Mouse (Mus musculus) stomach, embryonic 15.5 days (tissue): ENCODE results near the gene Mfsd10. TPM values are rescaled to one million over a fixed set of nuclear protein-coding genes. Genes with fewer than 3 reads are reported as not detected.
"Not testable (repeated sequence)": the region's sequence is repeated elsewhere in the genome, so short reads cannot be mapped to it uniquely, and the experiment has no call there.

Experiments
- ATAC-seq: fragments of 200-750 bp; cut with Nextera tagmentation; 2 replicates; pipeline ENCODE4 v1.8.0; 2017; ENCODE audit warnings: low read depth, moderate number of reproducible peaks, moderate TSS enrichment; ENCODE audit not compliant: insufficient read depth, low FRiP score
- H3K27ac ChIP-seq: fragments of 300-500 bp; sonication (generic); 2 replicates; pipeline ENCODE4 v1.5.1; 2015; ENCODE audit warnings: mild to moderate bottlenecking, inconsistent platforms
- H3K27me3 ChIP-seq: fragments of 300-500 bp; sonication (generic); replicated peaks from 2 replicates; pipeline ENCODE4 v1.6.1; 2015; ENCODE audit warnings: inconsistent platforms
- H3K36me3 ChIP-seq: fragments of 300-500 bp; sonication (generic); 2 replicates; pipeline ENCODE4 v1.6.1; 2015; ENCODE audit warnings: inconsistent platforms
- H3K4me1 ChIP-seq: fragments of 300-500 bp; sonication (generic); 2 replicates; pipeline ENCODE4 v1.6.1; 2015; ENCODE audit warnings: inconsistent platforms
- H3K4me2 ChIP-seq: fragments of 300-500 bp; sonication (generic); 2 replicates; pipeline ENCODE4 v1.6.1; 2015; ENCODE audit warnings: mild to moderate bottlenecking, inconsistent platforms
- H3K4me3 ChIP-seq: fragments of 300-500 bp; sonication (generic); replicated peaks from 2 replicates; pipeline ENCODE4 v1.5.1; 2015; ENCODE audit warnings: inconsistent platforms
- H3K9ac ChIP-seq: fragments of 300-500 bp; sonication (generic); 2 replicates; pipeline ENCODE4 v1.6.1; 2015; ENCODE audit warnings: inconsistent platforms
- H3K9me3 ChIP-seq: fragments of 300-500 bp; sonication (generic); 2 replicates; pipeline ENCODE4 v1.6.1; 2016; ENCODE audit warnings: inconsistent platforms
- WGBS: fragments of 180-500 bp; shearing (Covaris S2); methylation state at CpG from one replicate; pipeline ENCODE4 v1.1.7; 2015; 5-methylcytosine and 5-hydroxymethylcytosine counted together
- polyA plus RNA-seq: library from polyadenylated mRNA; unstranded; fragments of >200 nt; fragmentation: Nextera tagmentation; extraction: Ambion mirVana; gene quantifications from 2 replicates; pipeline ENCODE4 v1.2.1, GENCODE M21; 2015

The Mfsd10 gene
- polyA plus RNA-seq, 1 experiment from 2014 or later: 147 TPM

- 96% methylated on average over 6 of the region's 6 CpGs for WGBS
- ATAC-seq: no peak
- Histone ChIP-seq H3K4me3 (no peak overlapping the region), H3K4me1 (0 out of 2 replicates have a peak, but pooled peaks cover 3% of the 10 kb centered on the region), H3K4me2 (no peak overlapping the region), H3K36me3 (no peaks in the 10 kb centered on the region), H3K27ac (no peak overlapping the region), H3K9me3 (no peaks in the 10 kb centered on the region), H3K27me3 (no peaks in the 10 kb centered on the region), H3K9ac (no peak overlapping the region)
Observed at GRCm38 (mm10) chr5:34592666-34593065, 44.3 kb downstream of the Mfsd10 start.

- H3K27me3 ChIP-seq, H3K4me2 ChIP-seq, H3K27ac ChIP-seq, H3K9ac ChIP-seq, H3K4me1 ChIP-seq, H3K36me3 ChIP-seq, H3K9me3 ChIP-seq, H3K4me3 ChIP-seq, ATAC-seq: not testable (repeated sequence)
- 83% methylated on average over 5 of the region's 5 CpGs for WGBS
Observed at GRCm38 (mm10) chr5:34592224-34592623, 44.8 kb downstream of the Mfsd10 start.

GRCm38 (mm10) chr5:34591388-34592004 is 45.5 kb downstream of the Mfsd10 start:
- ATAC-seq: no peak
- Histone ChIP-seq H3K9me3 (no peaks in the 10 kb centered on the region), H3K9ac (no peak overlapping the region), H3K4me1 (0 out of 2 replicates have a peak, but pooled peaks cover 3% of the 10 kb centered on the region), H3K27me3 (no peaks in the 10 kb centered on the region), H3K36me3 (no peaks in the 10 kb centered on the region), H3K4me2 (no peak overlapping the region), H3K27ac (no peak overlapping the region), H3K4me3 (no peak overlapping the region)
- WGBS: 75% methylated on average over 5 of the region's 5 CpGs

GRCm38 (mm10) chr5:34590702-34591101 is 46.3 kb downstream of the Mfsd10 start:
- no peak overlapping the region for H3K27ac ChIP-seq
- H3K27me3 ChIP-seq: no peaks in the 10 kb centered on the region
- 0 out of 2 replicates have a peak, but pooled peaks cover 3% of the 10 kb centered on the region for H3K4me1 ChIP-seq
- H3K9me3 ChIP-seq: no peaks in the 10 kb centered on the region
- no peak for ATAC-seq
- 54% methylated on average over 4 of the region's 4 CpGs for WGBS
- no peak overlapping the region for H3K4me2 ChIP-seq
- H3K9ac ChIP-seq: no peak overlapping the region
- H3K4me3 ChIP-seq: no peak overlapping the region
- no peaks in the 10 kb centered on the region for H3K36me3 ChIP-seq

- H3K9ac ChIP-seq: no peak overlapping the region
- H3K4me1 ChIP-seq: 0 out of 2 replicates have a peak, but pooled peaks cover 3% of the 10 kb centered on the region
- no peak overlapping the region for H3K4me3 ChIP-seq
- ATAC-seq: no peak
- H3K27me3 ChIP-seq: no peaks in the 10 kb centered on the region
- H3K9me3 ChIP-seq: no peaks in the 10 kb centered on the region
- no peak overlapping the region for H3K27ac ChIP-seq
- WGBS: 33% methylated on average over 5 of the region's 5 CpGs
- H3K36me3 ChIP-seq: no peaks in the 10 kb centered on the region
- no peak overlapping the region for H3K4me2 ChIP-seq
Observed at GRCm38 (mm10) chr5:34590059-34590458, 47.0 kb downstream of the Mfsd10 start.

GRCm38 (mm10) chr5:34587881-34588280 is 49.1 kb downstream of the Mfsd10 start:
- no peak overlapping the region for H3K27ac ChIP-seq
- no peak overlapping the region for H3K9ac ChIP-seq
- H3K36me3 ChIP-seq: no peaks in the 10 kb centered on the region
- no peaks in the 10 kb centered on the region for H3K9me3 ChIP-seq
- 88% methylated on average over 5 of the region's 5 CpGs for WGBS
- H3K27me3 ChIP-seq: no peaks in the 10 kb centered on the region
- ATAC-seq: no peak
- no peak overlapping the region for H3K4me2 ChIP-seq
- 0 out of 2 replicates have a peak, but pooled peaks cover 3% of the 10 kb centered on the region for H3K4me1 ChIP-seq
- no peak overlapping the region for H3K4me3 ChIP-seq

GRCm38 (mm10) chr5:34585216-34585615 is 51.8 kb downstream of the Mfsd10 start:
- no peak for ATAC-seq
- no peaks in the 10 kb centered on the region for H3K27me3 ChIP-seq
- no peaks in the 10 kb centered on the region for H3K9me3 ChIP-seq
- H3K4me3 ChIP-seq: no peak overlapping the region
- no peak overlapping the region for H3K27ac ChIP-seq
- no peaks in the 10 kb centered on the region for H3K36me3 ChIP-seq
- no peak overlapping the region for H3K9ac ChIP-seq
- peaks cover 8% of the 10 kb centered on the region; the same call in 1 of the 2 replicates for H3K4me1 ChIP-seq
- no peak overlapping the region for H3K4me2 ChIP-seq
- WGBS: 70% methylated on average over 5 of the region's 5 CpGs

Other genes starting within 250 kb of the Mfsd10 start
- 22.9 and 23.2 TPM in 2 replicates for gene Tnip2, start 123.2 kb downstream of the Mfsd10 start, polyA plus RNA-seq
- gene Sh3bp2, start 111.4 kb downstream of the Mfsd10 start, polyA plus RNA-seq: 5.9 and 10.9 TPM in 2 replicates
- gene Add1, start 63.5 kb downstream of the Mfsd10 start, polyA plus RNA-seq: 162 and 168 TPM in 2 replicates
- 22.8 and 25.9 TPM in 2 replicates for gene Nop14, start 22.9 kb upstream of the Mfsd10 start, polyA plus RNA-seq
- 1.8 and 2.4 TPM in 2 replicates for gene Grk4, start 23.2 kb upstream of the Mfsd10 start, polyA plus RNA-seq
- 11.9 TPM in 2 replicates for gene Htt, start 124.5 kb upstream of the Mfsd10 start, polyA plus RNA-seq